Mouse (Mus musculus) CH12.LX (cell line): ENCODE results near the gene Kif5c.

Experiments
- CHD1 ChIP-seq: IDR thresholded peaks from 2 replicates; pipeline ENCODE4 v1.6.1; 2012; ENCODE audit warnings: low read depth, low read length, improper control_type of control experiment, inconsistent platforms
- CTCF ChIP-seq, 2 experiments: IDR thresholded peaks in 1 of 2; conservative IDR thresholded peaks in 1 of 2; 2 replicates each; pipeline ENCODE4 v1.5.1; 2011 to 2012; ENCODE audit warnings: low read depth in 2 of 2, low read length in 2 of 2, improper control_type of control experiment in 1 of 2, inconsistent platforms in 1 of 2, mild to moderate bottlenecking in 1 of 2, moderate library complexity in 1 of 2
- JUN ChIP-seq: IDR thresholded peaks from 2 replicates; pipeline ENCODE4 v1.6.1; 2011; ENCODE audit warnings: low read depth, mild to moderate bottlenecking, low read length, improper control_type of control experiment, moderate library complexity; ENCODE audit not compliant: insufficient read depth

DNA sequence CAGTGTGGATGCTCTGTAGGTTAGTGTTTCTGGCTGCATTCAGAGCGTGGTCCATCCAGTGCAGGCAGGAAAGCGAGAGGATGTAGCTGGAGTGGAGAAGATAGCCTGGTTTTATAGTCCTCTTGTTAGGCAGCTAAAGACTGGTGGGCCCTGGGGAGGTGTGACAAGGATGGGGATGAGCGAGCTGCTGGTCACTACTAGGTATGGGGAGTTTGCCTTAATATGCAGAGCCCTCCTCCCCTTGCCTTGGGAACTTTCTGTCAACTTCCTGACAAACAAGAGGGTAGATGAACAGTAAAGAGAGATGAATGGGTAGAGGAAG, 36.7 kb downstream of the Kif5c start:
- TF ChIP-seq CTCF (conservative IDR thresholded peaks at IDR 0.05 in 1 of 2, IDR thresholded peaks at IDR 0.05 in 1 of 2; ENCODE audit: low read depth in 2 of 2, low read length in 2 of 2) (no peak), CHD1 (no peak), JUN (no peak)
